Comparison of ENCODE assay signal across 9 mouse cellular contexts in the genomic region with DNA sequence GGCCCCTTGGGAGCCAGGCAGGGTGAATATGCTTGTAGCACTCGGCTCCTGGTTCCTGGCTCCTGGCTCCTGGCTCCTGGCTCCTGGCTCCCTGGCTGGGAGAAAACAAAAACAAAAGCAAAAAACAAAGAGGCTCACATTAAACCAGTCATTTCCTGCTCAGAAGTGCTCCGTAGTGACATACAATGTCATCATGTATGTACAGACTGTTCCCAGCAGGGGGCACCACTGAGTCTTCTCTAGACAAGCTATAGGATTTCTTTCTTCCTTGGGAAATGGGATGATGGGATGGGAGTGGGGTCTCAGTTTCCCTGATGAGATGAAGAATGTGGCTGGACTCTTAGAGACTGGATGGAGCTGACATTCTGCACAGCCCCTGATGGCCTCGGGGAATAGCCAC. TPM values are rescaled to one million over a fixed set of nuclear protein-coding genes. Genes with fewer than 3 reads are reported as not detected.
DNase-seq lines count a peak whose midpoint lies in the region; ATAC-seq lines count a peak whose summit lies in the region.
"Had no signal": no experiment of that assay in that cellular context is flagged by ENCODE, and none has a peak within 500 bp of the region (broad histone marks: within the 10 kb centered on the region; RNA-seq: fewer than 3 reads in every experiment).

No protein-coding gene starts in this region.

- H3K4me1 ChIP-seq in heart, embryonic 12.5 days (replicated peaks) = no peaks in the 10 kb centered on the region
- no peaks in the 10 kb centered on the region for H3K4me1 ChIP-seq in kidney, embryonic 14.5 days (ENCODE audit: control insufficient read depth, insufficient read depth, low read length)
- H3K4me1 ChIP-seq: limb, embryonic 13.5 days had no signal

- 43% methylated on average over 3 of the region's 3 CpGs for WGBS in heart, embryonic 12.5 days
- WGBS in kidney, embryonic 14.5 days = 43% methylated on average over 3 of the region's 3 CpGs

- no peak overlapping the region for H3K9ac ChIP-seq in heart, embryonic 12.5 days
- no peak overlapping the region for H3K9ac ChIP-seq in kidney, embryonic 14.5 days (ENCODE audit: low read depth, low read length)
- H3K9ac ChIP-seq: limb, embryonic 13.5 days had no signal

- ATAC-seq in heart, embryonic 12.5 days (ENCODE audit: insufficient number of reproducible peaks, low FRiP score) = no peak
- 0 out of 2 replicates have a peak, but pooled peaks have one; percentile 28 for ATAC-seq in kidney, embryonic 14.5 days (ENCODE audit: low FRiP score, low TSS enrichment)
- peak; percentile 90 for ATAC-seq in megakaryocyte progenitor cell, adult 5-6 weeks (replicated peaks; ENCODE audit: poor library complexity)

- H3K36me3 ChIP-seq in heart, embryonic 12.5 days = no peaks in the 10 kb centered on the region
- no peaks in the 10 kb centered on the region for H3K36me3 ChIP-seq in kidney, embryonic 14.5 days (ENCODE audit: control insufficient read depth, insufficient read depth, low read length)
- H3K36me3 ChIP-seq: limb, embryonic 13.5 days had no signal

- H3K4me3 ChIP-seq in heart, embryonic 12.5 days = no peak overlapping the region
- H3K4me3 ChIP-seq in kidney, embryonic 14.5 days (ENCODE audit: low read length) = no peak overlapping the region
- H3K4me3 ChIP-seq: limb, embryonic 13.5 days had no signal

- H3K4me2 ChIP-seq in heart, embryonic 12.5 days = no peak overlapping the region
- H3K4me2 ChIP-seq in kidney, embryonic 14.5 days (replicated peaks; ENCODE audit: low read depth, low read length) = no peak overlapping the region
- H3K4me2 ChIP-seq: limb, embryonic 13.5 days had no signal

- H3K9me3 ChIP-seq in heart, embryonic 12.5 days (replicated peaks) = no peaks in the 10 kb centered on the region
- no peaks in the 10 kb centered on the region for H3K9me3 ChIP-seq in kidney, embryonic 14.5 days (ENCODE audit: control insufficient read depth, low read length)
- H3K9me3 ChIP-seq: limb, embryonic 13.5 days had no signal

- H3K27me3 ChIP-seq in heart, embryonic 12.5 days (replicated peaks) = no peaks in the 10 kb centered on the region
- H3K27me3 ChIP-seq in kidney, embryonic 14.5 days (ENCODE audit: control insufficient read depth, insufficient read depth, low read length) = no peaks in the 10 kb centered on the region
- H3K27me3 ChIP-seq: limb, embryonic 13.5 days had no signal

- no peak overlapping the region for H3K27ac ChIP-seq in heart, embryonic 12.5 days (ENCODE audit: poor library complexity, severe bottlenecking)
- H3K27ac ChIP-seq in kidney, embryonic 14.5 days (ENCODE audit: low read depth, low read length) = no peak overlapping the region
- H3K27ac ChIP-seq: limb, embryonic 13.5 days had no signal

- peak; percentile 45 to 74 for DNase-seq in heart, adult 18-20 months
- peak; percentile 70 for DNase-seq in right cerebral cortex, postnatal 4 days
- DNase-seq in right cerebral cortex, postnatal 10 days (ENCODE audit: low spot score in 2 of 2) = no peak
- DNase-seq in cerebellum, postnatal 14 days = peak; percentile 37 to 77
- peak; percentile 66 to 81 for DNase-seq in thymus, postnatal 10 days (ENCODE audit: low spot score in 2 of 2)

RNA-seq across cellular contexts. Expression of gene Drc7, which starts 12.7 kb away (rescaled TPM):
- total RNA-seq in heart, adult 18-20 months (2021) = not detected
- polyA plus RNA-seq in heart, embryonic 12.5 days (2016; fragmentation: Nextera tagmentation; extraction: Ambion mirVana) = not detected in 2 replicates
- not detected in 2 replicates for polyA plus RNA-seq in kidney, embryonic 14.5 days (2014; fragmentation: Nextera tagmentation; extraction: Ambion mirVana)
- 1.2 and 1.8 TPM in 2 replicates for total RNA-seq in megakaryocyte progenitor cell, adult 5-6 weeks (2015)
- total RNA-seq in megakaryocyte progenitor cell, adult 5-6 weeks (2017) = 3.8 and 7.1 TPM in 2 replicates
- polyA plus RNA-seq: limb, embryonic 13.5 days had no signal

RNA-seq across cellular contexts. Expression of gene Katnb1, which starts 13.4 kb away (rescaled TPM):
- total RNA-seq in heart, adult 18-20 months (2021) = 1 to 10 TPM; 4.8 to 5.1 TPM
- polyA plus RNA-seq in heart, embryonic 12.5 days (2016; fragmentation: Nextera tagmentation; extraction: Ambion mirVana) = 18.4 and 25.8 TPM in 2 replicates
- 18.2 and 32.4 TPM in 2 replicates for polyA plus RNA-seq in kidney, embryonic 14.5 days (2014; fragmentation: Nextera tagmentation; extraction: Ambion mirVana)
- total RNA-seq in megakaryocyte progenitor cell, adult 5-6 weeks (2015) = 6.3 and 7.3 TPM in 2 replicates
- total RNA-seq in megakaryocyte progenitor cell, adult 5-6 weeks (2017) = 25.2 and 25.9 TPM in 2 replicates

RNA-seq across cellular contexts. Expression of gene Adgrg3, which starts 50.1 kb away (rescaled TPM):
- 1 to 10 TPM; 1.5 TPM for total RNA-seq in heart, adult 18-20 months (2021)
- 2.7 and 3.1 TPM in 2 replicates for polyA plus RNA-seq in heart, embryonic 12.5 days (2016; fragmentation: Nextera tagmentation; extraction: Ambion mirVana)
- polyA plus RNA-seq in kidney, embryonic 14.5 days (2014; fragmentation: Nextera tagmentation; extraction: Ambion mirVana) = 2.9 and 3.8 TPM in 2 replicates
- 106 and 111 TPM in 2 replicates for total RNA-seq in megakaryocyte progenitor cell, adult 5-6 weeks (2015)
- total RNA-seq in megakaryocyte progenitor cell, adult 5-6 weeks (2017) = 178 and 215 TPM in 2 replicates

Comparison
In these comparisons a context has a peak if more than half of its experiments do, and no peak if none do; other contexts are left out.
1. DNase-seq: peak in heart, adult 18-20 months (2 of 2), right cerebral cortex, postnatal 4 days (single experiment), cerebellum, postnatal 14 days (2 of 2) and thymus, postnatal 10 days (2 of 2); none in right cerebral cortex, postnatal 10 days (0 of 2).
2. RNA of gene Adgrg3, which starts 50.1 kb away (total RNA-seq): 106 to 215 TPM in megakaryocyte progenitor cell, adult 5-6 weeks; 1.5 TPM in heart, adult 18-20 months; every median in the first group is over 10 times any median in the second.